Mouse (Mus musculus) hindbrain, embryonic 16.5 days (tissue): ENCODE measurements around the gene Afap1l2. TPM values are rescaled to one million over a fixed set of nuclear protein-coding genes. Genes with fewer than 3 reads are reported as not detected.

Experiments
- ATAC-seq: fragments of 200-750 bp; cut with Nextera tagmentation; 2 replicates; pipeline ENCODE4 v1.8.0; 2017; ENCODE audit warnings: moderate TSS enrichment, moderate library complexity
- H3K27ac ChIP-seq: fragments of 300-500 bp; sonication (generic); 2 replicates; pipeline ENCODE4 v1.5.1; 2014; ENCODE audit warnings: low read depth, mild to moderate bottlenecking, control low read depth, low read length, moderate library complexity
- H3K27me3 ChIP-seq: fragments of 300-500 bp; sonication (generic); replicated peaks from 2 replicates; pipeline ENCODE4 v1.6.1; 2014; ENCODE audit warnings: low read length; ENCODE audit not compliant: control insufficient read depth, insufficient read depth
- H3K36me3 ChIP-seq: fragments of 300-500 bp; sonication (generic); 2 replicates; pipeline ENCODE4 v1.6.1; 2014; ENCODE audit warnings: mild to moderate bottlenecking, low read length, moderate library complexity, mixed read lengths; ENCODE audit not compliant: control insufficient read depth, insufficient read depth
- H3K4me1 ChIP-seq: fragments of 300-500 bp; sonication (generic); 2 replicates; pipeline ENCODE4 v1.6.1; 2014; ENCODE audit warnings: low read depth, low read length; ENCODE audit not compliant: control insufficient read depth, insufficient read depth
- H3K4me2 ChIP-seq: fragments of 300-500 bp; sonication (generic); 2 replicates; pipeline ENCODE4 v1.6.1; 2014; ENCODE audit warnings: mild to moderate bottlenecking, low read length, control low read depth, moderate library complexity
- H3K4me3 ChIP-seq: fragments of 300-500 bp; sonication (generic); 2 replicates; pipeline ENCODE4 v1.5.1; 2014; ENCODE audit warnings: mild to moderate bottlenecking, low read length, control low read depth, moderate library complexity
- H3K9ac ChIP-seq: fragments of 300-500 bp; sonication (generic); 2 replicates; pipeline ENCODE4 v1.6.1; 2014; ENCODE audit warnings: low read depth, mild to moderate bottlenecking, control low read depth, low read length, moderate library complexity
- H3K9me3 ChIP-seq: fragments of 300-500 bp; sonication (generic); 2 replicates; pipeline ENCODE4 v1.6.1; 2014; ENCODE audit warnings: mild to moderate bottlenecking, low read length, moderate library complexity; ENCODE audit not compliant: control insufficient read depth
- WGBS: fragments of 180-500 bp; shearing (Covaris S2); extraction: QIAGEN DNeasy Blood & Tissue Kit; methylation state at CpG from one replicate; pipeline ENCODE4 v1.1.7; 2014; 5-methylcytosine and 5-hydroxymethylcytosine counted together
- polyA plus RNA-seq: library from polyadenylated mRNA; unstranded; fragments of >200 nt; fragmentation: Nextera tagmentation; extraction: Ambion mirVana; gene quantifications from 2 replicates; pipeline ENCODE4 v1.2.1, GENCODE M21; 2015

The Afap1l2 gene
- polyA plus RNA-seq, 1 experiment from 2014 or later, result 13.9 TPM

- Histone ChIP-seq H3K9ac (no peak overlapping the region), H3K36me3 (no peaks in the 10 kb centered on the region), H3K27me3 (no peaks in the 10 kb centered on the region), H3K27ac (no peak overlapping the region), H3K9me3 (no peaks in the 10 kb centered on the region), H3K4me2 (no peak overlapping the region), H3K4me3 (no peak overlapping the region), H3K4me1 (no peaks in the 10 kb centered on the region)
- no peak for ATAC-seq
- 86% methylated on average over 9 of the region's 9 CpGs for WGBS
These were observed 63.8 kb downstream of the Afap1l2 start for GRCm38 (mm10) chr19:56944211-56944610.

GRCm38 (mm10) chr19:56942216-56942615 lies 65.8 kb downstream of the Afap1l2 start:
- no peak for ATAC-seq
- H3K36me3 ChIP-seq, result no peaks in the 10 kb centered on the region
- no peaks in the 10 kb centered on the region for H3K4me1 ChIP-seq
- H3K9me3 ChIP-seq, result no peaks in the 10 kb centered on the region
- H3K27me3 ChIP-seq, result no peaks in the 10 kb centered on the region
- H3K9ac ChIP-seq, result no peak overlapping the region
- no peak overlapping the region for H3K4me2 ChIP-seq
- WGBS, result 86% methylated on average over 7 of the region's 7 CpGs
- no peak overlapping the region for H3K27ac ChIP-seq
- H3K4me3 ChIP-seq, result no peak overlapping the region

DNA sequence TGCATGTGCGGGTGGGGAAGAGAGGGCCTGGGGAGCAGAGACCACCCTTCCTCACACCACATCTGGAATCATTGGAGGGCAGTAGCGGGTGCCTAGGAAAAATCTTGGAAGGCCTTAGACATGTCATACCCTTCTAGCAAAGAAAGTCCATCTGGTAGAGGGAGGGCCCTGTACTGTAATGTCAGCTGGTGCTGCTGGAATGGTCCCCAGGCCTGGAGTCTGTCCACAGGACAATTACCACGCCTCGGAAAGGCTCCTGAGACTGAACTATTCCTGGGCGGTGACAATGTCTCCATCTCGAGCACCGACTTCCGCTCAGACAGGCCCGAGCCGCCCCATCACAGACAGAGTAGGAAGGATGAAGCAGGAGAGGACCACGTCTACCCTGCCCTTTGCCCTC lies 67.5 kb downstream of the Afap1l2 start:
- ATAC-seq, result no peak
- Histone ChIP-seq H3K4me2 (no peak overlapping the region), H3K4me3 (no peak overlapping the region), H3K9me3 (no peaks in the 10 kb centered on the region), H3K9ac (no peak overlapping the region), H3K27me3 (no peaks in the 10 kb centered on the region), H3K36me3 (no peaks in the 10 kb centered on the region), H3K4me1 (no peaks in the 10 kb centered on the region), H3K27ac (no peak overlapping the region)
- 88% methylated on average over 11 of the region's 11 CpGs for WGBS

DNA sequence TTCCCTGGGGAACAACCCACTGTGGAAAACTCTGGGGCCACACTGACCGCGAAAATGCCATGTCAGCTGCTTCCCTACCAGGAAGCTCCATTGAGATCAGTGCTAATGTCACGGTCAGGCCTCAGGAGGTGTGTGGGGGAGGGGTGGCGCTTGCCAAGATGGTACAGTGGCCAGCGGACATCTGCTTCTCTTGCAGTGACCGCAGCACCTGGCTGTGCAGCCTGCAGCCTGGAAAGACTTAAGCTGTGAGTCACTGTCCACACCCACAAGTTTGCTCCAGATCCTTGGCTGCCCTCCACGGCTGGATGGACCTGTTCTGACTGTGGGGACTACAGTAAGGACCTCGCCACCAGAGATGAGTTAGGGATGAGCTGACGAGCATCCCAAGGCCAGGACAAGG lies 68.2 kb downstream of the Afap1l2 start:
- WGBS, result 74% methylated on average over 9 of the region's 9 CpGs
- Histone ChIP-seq H3K4me2 (no peak overlapping the region), H3K9ac (no peak overlapping the region), H3K4me1 (no peaks in the 10 kb centered on the region), H3K27me3 (no peaks in the 10 kb centered on the region), H3K36me3 (no peaks in the 10 kb centered on the region), H3K9me3 (no peaks in the 10 kb centered on the region), H3K4me3 (no peak overlapping the region), H3K27ac (no peak overlapping the region)
- ATAC-seq, result no peak

- Histone ChIP-seq H3K36me3 (no peaks in the 10 kb centered on the region), H3K27me3 (no peaks in the 10 kb centered on the region), H3K9me3 (no peaks in the 10 kb centered on the region), H3K4me3 (no peak overlapping the region), H3K4me2 (no peak overlapping the region), H3K9ac (no peak overlapping the region), H3K27ac (no peak overlapping the region), H3K4me1 (no peaks in the 10 kb centered on the region)
- 95% methylated on average over 5 of the region's 5 CpGs for WGBS
- ATAC-seq, result no peak
These were observed 70.1 kb downstream of the Afap1l2 start for GRCm38 (mm10) chr19:56937911-56938310.

- Histone ChIP-seq H3K4me1 (no peaks in the 10 kb centered on the region), H3K27ac (no peak overlapping the region), H3K27me3 (no peaks in the 10 kb centered on the region), H3K9ac (no peak overlapping the region), H3K4me3 (no peak overlapping the region), H3K36me3 (no peaks in the 10 kb centered on the region), H3K9me3 (no peaks in the 10 kb centered on the region), H3K4me2 (no peak overlapping the region)
- 96% methylated on average over 8 of the region's 8 CpGs for WGBS
- no peak for ATAC-seq
These were observed 71.8 kb downstream of the Afap1l2 start for GRCm38 (mm10) chr19:56936253-56936652.

- H3K4me1 ChIP-seq, result no peaks in the 10 kb centered on the region
- no peaks in the 10 kb centered on the region for H3K36me3 ChIP-seq
- no peak overlapping the region for H3K27ac ChIP-seq
- no peaks in the 10 kb centered on the region for H3K9me3 ChIP-seq
- H3K4me3 ChIP-seq, result no peak overlapping the region
- H3K27me3 ChIP-seq, result no peaks in the 10 kb centered on the region
- WGBS, result 88% methylated on average over 7 of the region's 7 CpGs
- ATAC-seq, result no peak
- no peak overlapping the region for H3K4me2 ChIP-seq
- no peak overlapping the region for H3K9ac ChIP-seq
These were observed 72.3 kb downstream of the Afap1l2 start for GRCm38 (mm10) chr19:56935777-56936176.

- H3K4me2 ChIP-seq, result no peak overlapping the region
- no peaks in the 10 kb centered on the region for H3K4me1 ChIP-seq
- no peak for ATAC-seq
- no peaks in the 10 kb centered on the region for H3K27me3 ChIP-seq
- H3K36me3 ChIP-seq, result no peaks in the 10 kb centered on the region
- no peak overlapping the region for H3K4me3 ChIP-seq
- no peak overlapping the region for H3K9ac ChIP-seq
- no peak overlapping the region for H3K27ac ChIP-seq
- 90% methylated on average over 6 of the region's 6 CpGs for WGBS
- H3K9me3 ChIP-seq, result no peaks in the 10 kb centered on the region
These were observed 72.9 kb downstream of the Afap1l2 start for GRCm38 (mm10) chr19:56935111-56935510.

- Histone ChIP-seq H3K27me3 (no peaks in the 10 kb centered on the region), H3K9me3 (no peaks in the 10 kb centered on the region), H3K36me3 (no peaks in the 10 kb centered on the region), H3K4me1 (no peaks in the 10 kb centered on the region), H3K4me2 (no peak overlapping the region), H3K4me3 (no peak overlapping the region), H3K9ac (no peak overlapping the region), H3K27ac (no peak overlapping the region)
- ATAC-seq, result no peak
- 81% methylated on average over 3 of the region's 3 CpGs for WGBS
These were observed 74.2 kb downstream of the Afap1l2 start for GRCm38 (mm10) chr19:56933800-56934199.

DNA sequence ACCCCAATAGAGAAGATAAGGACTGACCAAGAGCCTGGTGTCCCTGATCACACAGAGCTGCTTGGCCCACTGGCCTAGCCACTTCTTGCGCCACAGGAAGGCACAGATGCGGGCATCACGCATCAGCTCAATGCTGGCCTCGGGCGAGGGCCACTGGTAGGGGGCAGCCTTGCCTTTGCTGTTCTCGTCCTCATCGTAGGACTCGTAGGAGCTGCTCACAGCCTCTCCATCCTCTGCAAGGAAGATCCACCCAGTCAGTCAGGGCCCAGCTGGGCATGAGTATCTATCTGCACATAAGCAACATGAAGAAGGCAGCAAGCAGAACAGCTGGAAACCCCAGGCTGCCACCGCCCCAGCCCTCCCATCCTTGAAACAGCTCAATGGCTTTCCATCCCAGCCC lies 78.0 kb downstream of the Afap1l2 start:
- Histone ChIP-seq H3K9me3 (no peaks in the 10 kb centered on the region), H3K27ac (no peak overlapping the region), H3K4me3 (no peak overlapping the region), H3K36me3 (no peaks in the 10 kb centered on the region), H3K27me3 (no peaks in the 10 kb centered on the region), H3K9ac (no peak overlapping the region), H3K4me1 (no peaks in the 10 kb centered on the region), H3K4me2 (no peak overlapping the region)
- WGBS, result 88% methylated on average over 9 of the region's 9 CpGs
- ATAC-seq, result no peak
